Mouse (Mus musculus) ES-CJ7 (cell line): ENCODE results near the gene Apeh.

ENCODE experiments used
- DNase-seq: peaks from one replicate; pipeline ENCODE4 v3.0.0; 2011; ENCODE audit warnings: low read depth, low spot score

The Apeh gene

DNA sequence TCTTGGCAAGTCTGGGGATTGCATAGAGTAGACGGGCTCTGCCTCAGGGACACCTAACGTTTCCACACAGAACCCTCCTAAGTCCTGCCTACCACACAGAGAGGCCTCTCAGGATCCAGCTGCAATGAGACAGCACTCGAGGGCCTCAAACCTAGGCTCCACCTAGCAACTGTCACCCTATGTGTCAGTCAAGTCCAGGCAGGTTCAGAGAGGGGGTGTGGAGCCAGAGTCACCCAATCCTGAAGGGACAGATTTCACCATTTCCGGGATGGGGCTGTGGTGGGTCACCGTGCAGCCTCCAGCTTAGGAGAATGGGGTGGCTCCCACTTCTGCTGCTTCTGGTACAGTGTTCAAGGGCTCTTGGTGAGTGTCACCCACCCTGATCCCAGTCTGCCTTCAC lies 14.2 kb downstream of the Apeh start, which contains the start of gene Mst1:
Gene Mst1, plus strand, starts transcription at position 269 of the 400 bp plus-strand sequence.
- DNase-seq, result no peak

DNA sequence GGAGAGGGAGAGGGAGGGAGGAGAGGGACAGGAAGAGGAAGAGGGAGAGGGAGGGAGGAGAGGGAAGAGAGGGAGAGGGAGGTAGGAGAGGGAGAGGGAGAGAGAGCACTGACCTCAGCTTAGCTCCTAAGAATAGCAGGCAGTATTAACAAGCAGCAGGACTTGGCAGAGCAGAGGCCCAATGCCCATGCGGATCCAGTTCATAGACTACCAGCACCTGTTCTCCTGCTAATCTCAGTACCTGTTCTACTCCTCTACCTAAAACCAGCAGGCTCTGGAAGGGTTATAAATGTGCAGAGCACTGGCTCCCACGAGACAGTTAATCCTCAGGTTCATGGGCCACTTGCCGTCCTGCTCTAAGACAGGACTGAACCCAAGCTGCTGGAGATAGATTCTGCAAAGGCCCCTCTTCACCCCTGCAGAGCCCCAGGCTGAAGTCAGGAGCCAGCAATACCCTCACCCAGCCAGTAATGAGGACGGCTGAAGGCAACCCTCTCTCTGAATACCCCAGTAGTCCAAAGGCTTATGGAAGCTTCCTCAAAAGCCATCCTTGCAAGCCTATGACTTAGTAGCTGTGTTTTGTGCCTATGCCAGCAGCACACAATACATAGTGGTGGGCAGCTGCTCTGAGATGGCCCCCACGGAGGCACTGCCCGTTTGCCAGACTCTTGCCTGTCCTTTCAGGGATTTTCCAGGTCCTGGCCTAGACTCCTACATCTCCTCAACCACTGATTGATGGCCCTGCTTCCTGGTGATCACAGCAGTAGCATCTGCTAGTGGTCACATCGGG lies 21.1 kb downstream of the Apeh start:
- DNase-seq, result no peak

DNA sequence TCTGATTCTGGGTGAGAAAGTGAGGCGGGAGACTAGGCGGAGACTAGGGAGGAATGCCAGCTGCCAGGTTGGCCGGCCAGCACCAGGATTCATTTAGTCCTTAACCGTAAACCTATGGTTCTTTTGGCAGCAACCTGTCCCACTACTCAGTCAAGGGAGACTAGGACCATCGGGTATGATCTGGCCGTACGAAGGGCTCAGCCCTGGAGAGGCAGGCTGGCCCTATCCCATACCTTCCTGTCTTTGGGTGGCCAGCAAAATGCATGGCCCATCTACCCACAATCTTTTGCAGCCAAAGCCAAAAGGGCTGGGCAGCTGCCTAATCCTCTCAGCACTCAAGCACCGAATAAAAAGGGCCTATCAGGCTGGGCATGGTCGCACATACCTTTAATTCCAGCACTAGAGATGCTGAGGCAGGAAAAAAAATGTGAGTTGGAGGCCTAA lies 21.9 kb downstream of the Apeh start:
- no peak for DNase-seq

DNA sequence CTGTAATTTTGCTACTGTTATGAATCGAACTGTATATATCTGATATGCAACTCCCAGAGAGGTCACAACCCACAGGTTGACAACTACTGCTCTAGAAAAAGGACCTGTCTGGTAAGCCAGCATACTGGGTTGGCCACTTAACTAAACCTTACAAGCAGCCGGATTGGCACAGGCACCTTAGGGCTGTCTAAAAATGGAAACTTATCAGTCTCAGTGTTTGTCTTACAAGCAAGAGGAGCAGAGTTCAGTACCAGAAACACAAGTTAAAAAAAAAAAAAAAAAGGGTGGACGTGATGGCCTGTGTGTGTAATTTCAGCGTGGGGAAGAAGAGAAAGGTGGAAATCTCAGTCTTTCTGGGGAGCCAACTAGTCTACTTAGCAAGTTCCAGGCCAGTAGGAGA lies 22.6 kb downstream of the Apeh start:
- DNase-seq, result no peak

DNA sequence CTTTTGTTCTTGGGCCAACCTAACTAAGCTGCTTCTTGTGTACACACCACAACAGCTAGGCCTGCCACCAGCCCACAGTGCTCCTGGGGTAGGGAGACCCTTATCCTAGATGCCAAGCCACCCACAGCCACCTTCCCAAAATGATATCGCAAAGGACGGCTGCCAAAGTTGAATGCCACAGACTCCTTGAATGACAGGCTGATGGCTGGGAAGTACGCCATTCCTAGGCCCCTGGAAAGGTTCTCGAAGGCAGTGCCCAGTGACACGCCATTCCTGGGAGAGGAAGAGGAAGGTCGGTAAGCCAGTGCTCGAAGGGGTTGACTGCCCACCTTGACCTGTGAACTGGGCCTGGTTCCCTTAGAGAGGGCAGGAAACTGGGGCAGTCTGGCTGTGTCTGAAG lies 24.9 kb downstream of the Apeh start:
- DNase-seq, result no peak

DNA sequence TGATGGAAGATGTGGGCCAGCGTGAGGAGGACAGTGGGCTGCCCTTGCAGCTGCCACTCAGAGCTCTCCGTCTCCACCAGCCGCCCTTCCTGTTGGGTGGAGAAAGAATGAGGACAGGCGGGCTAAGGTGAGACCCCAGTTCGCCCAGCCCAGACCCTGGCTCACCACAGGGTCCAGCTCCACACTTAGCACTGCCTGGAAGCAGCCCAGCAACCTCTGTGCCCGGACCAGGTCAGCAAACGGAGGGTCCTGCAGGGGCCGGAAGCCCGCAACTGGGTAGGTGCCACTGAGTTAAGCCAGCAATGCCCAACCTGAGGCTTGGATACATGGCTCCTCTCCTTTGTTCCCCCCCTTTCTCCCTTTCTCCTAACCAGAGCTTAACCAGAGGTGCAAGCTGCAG lies 25.4 kb downstream of the Apeh start:
- DNase-seq, result no peak

DNA sequence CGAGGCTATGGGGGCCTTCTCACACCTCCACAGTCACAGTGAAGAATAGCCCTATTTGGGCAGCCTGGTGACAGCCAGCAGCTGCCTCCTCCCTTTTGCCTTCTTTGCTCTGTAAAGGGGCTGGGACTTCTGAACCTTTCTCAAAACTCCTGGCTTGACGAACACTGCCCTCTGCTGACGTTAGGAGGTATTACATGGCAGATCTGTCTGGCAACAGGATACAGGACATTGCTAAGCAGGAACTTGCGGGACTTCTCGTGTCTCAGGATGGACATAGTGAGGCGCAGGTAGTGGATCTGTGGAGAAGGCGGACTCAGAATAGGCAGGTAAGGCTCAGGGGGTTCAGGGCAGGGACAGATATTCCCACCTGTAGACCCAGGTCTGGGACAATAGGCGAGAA lies 26.5 kb downstream of the Apeh start:
- DNase-seq, result peak; percentile 90

DNA sequence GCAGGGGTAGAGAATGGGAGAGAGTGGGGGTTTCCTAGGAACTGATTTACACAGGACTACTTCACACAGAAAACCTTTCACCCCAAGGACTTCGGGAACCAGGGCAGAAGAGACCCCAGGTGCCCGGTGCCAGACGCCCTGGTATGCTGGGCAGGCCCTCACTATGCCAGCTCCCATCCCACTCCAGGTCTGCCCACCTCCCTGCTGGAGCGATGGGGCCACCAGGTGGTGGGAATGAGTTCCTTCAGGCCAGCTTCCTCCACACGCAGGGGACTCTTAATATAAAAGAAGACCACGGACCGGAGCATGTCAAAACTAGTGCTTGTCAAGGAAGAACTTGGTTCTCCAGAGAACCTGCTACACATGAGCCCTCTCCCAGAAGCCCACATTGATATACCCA lies 27.2 kb downstream of the Apeh start:
- no peak for DNase-seq

DNA sequence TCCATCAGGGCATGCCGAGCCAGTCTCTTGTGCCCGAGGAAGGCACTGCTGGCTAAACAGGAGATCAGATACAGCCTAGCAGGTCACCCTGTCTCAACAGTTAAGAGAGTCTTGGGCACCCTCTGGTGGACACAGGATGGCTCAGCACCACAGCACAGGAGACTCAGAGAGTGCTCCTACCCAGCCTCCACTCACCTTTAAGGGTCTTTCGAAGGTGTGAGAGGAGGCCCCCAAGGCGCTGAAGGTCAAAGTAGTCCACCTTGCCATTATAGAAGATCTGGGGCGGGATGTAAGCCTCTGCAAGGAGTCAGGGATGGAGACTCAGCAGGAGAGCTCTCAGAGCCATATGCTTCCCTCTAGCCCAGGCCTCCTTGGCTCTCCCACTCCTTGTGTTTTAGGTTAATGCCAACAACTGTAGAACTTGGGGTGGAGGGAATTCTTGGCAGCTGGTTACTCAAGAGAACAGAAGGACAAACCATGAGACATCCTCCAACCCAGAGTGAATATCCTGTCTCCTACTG lies 28.9 kb downstream of the Apeh start:
- peak; percentile 73 for DNase-seq

DNA sequence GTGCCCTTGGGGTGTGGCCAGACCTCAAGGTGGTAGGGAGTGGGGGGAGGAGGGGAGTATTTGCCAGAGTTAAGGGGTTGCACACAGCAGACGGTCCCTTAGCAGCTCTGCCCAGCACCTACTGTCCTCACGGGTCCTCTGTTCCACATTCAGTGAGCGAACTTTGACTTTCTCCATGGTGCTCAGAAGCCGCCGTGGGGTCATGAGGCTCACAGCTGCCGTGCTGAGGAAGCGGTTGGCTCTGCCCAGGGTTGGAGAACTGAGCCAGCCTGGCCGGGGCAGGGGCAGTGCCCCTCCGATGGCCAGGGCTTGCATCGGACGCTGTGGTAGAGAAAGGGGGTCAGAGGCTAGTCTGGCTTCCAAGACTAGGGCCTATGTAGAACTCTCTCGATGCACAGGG lies 31.0 kb downstream of the Apeh start:
- no peak for DNase-seq

DNA sequence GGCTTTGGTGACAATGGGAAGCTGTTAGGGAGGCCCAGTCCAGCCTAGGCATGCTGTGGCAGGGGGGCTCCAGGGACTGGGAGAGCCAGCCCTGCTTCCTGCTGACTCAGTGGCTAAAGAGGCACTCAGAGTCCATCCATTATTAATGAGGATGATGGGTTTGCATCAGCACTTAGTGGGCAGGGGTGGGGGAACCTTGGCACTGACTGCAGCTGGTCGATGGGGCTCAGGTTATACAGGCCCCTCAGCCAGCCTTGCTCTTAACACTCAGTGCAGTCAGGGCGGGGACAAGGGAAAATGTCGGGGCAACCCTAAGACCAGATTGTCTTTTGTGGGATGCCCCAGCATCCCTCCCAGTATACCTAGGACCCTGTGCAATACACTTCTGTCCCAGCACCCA lies 32.3 kb downstream of the Apeh start:
- DNase-seq, result no peak

DNA sequence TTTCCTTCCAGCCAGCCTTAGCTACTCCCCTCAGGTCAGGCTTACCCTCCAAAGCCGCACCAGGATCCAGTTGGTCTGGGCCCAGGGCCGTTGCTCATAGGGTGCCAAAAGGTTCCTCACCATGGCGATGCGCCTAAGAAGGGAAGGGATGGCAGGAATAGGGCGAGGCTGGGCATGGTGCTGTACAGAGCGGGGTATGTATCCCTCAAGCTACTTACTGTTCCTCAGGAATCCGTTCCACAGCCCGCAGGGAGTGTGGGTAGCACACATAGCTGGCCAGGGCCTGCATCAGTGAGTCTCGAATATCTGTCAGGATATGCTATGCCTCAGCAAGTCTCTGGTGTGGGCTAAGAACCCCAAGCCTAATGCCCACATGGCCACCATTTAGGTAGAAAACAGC lies 36.1 kb downstream of the Apeh start:
- DNase-seq, result no peak

DNA sequence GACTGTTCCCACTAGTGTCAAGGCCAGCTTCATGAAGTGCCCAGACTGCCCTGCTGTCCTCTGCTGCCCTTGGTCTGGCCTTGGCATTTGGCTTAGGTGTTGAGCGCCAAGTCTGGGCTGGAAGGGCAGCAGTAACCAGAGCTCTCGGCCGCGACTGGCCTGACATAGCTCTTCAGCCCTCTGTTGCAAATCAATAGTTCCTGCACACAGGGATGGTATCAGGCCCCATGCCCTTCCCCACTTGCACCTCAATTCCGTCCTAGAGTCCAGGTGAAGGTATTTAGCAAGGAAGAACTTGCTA lies 37.2 kb downstream of the Apeh start:
- no peak for DNase-seq

DNA sequence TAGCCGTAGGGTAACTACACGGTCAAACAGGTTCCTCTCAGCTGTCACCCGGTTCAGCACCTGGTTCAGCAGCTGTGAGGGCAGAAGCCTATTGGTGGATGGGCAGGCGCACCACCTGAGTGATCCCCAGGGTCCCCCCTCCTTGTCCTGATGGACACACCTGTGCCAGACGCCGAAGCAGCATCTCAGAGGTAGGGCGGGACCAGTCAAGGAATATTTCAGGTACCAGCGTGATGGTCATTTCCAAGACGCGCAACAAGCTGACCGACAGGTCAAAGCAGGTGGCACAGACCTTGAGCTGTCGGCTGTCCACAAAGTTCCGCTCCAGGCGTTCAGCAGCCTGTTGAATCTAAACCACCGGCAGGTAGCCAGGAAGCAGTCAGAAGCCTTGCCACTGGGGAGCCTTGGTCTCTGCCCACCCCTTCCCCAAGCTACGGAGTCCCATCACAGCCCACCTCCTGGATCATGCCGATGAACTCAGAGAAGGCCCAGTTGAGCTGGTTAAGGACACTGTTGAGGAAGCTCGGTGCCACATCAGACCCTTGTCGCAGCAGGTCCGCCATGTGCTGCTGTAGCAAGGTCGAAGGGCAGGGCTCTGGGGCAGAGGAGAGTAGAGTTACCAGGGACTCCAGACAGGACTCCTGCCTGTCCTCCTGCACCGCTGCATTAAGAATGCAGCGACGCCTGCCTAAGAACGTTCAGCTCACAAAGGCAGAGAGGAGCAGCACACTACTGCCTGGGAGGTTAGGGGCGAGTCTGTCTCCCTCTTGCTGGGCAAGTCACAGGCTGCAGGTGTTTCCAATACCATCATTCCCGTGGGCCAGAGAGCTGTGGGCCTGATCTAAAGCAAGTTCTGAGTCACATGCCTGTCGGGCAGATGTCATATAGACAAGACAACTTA lies 37.8 kb downstream of the Apeh start:
- DNase-seq, result no peak

DNA sequence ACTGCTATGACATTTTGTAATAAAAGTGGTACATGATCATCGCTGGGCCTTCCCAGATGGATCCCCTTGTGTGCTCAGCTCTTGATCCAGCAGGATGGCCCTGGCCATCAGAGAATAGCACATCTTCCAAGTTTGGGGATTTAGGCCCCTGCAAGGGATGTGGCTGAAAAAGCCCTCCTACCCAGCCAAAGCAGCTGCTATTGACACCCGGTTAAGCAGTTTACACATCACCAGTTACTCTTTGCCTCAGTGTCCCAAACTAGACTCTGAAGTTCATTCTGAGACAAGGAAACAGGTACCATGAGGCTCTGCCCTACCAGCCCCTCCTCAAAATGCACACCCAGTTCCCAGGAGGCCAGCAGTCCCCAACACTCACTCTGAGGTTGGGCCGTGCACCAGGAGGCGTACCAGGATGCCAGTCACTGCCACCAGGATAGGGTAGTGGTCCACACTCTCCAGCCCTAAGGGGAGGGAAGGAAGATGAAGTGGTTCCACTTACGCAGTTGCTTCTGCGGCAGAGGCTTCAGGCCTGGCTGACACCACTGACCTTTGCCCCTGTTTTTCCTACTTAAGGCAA lies 38.7 kb downstream of the Apeh start:
- no peak for DNase-seq

DNA sequence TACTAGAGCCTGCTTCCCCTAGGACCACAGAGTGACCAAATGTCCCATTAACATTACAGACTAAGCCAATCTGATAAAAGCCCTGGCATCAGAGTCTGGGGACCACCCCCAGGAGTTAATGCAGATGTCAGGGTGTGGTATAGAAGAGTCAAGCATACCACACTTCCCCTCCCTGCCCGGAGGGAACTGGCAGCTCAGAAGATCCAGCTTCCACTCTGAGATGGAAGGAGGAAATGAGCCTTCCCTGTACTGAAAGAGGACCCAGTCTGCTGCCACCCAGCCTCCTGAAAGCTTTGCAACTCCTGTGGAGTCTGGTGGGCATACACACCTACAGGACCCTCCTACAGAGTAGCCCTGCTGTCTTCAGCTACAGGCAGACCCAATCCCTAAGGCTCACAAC lies 39.3 kb downstream of the Apeh start:
- no peak for DNase-seq

DNA sequence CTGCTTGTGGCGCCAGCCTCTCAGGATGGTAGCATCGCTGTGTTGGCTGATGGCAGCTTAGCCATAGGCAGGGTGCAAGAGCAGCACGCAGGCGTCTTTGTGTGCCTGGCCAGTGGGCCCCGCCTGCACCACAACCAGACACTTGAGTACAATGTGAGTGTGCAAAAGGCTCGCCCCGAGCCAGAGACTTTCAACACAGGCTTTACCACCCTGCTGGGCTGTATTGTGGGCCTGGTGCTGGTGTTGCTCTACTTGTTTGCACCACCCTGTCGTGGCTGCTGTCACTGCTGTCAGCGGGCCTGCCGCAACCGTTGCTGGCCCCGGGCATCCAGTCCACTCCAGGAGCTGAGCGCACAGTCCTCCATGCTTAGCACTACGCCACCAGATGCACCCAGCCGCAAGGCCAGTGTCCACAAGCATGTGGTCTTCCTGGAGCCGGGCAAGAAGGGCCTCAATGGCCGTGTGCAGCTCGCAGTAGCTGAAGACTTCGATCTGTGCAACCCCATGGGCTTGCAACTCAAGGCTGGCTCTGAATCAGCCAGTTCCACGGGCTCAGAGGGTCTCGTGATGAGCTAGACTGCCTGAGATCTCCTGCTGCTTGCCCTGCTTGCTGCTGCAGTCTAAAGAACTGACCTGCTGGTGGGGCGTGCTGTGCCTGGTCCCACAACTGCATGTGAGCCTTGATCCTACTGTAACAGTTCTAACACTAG lies 39.9 kb downstream of the Apeh start:
- no peak for DNase-seq

DNA sequence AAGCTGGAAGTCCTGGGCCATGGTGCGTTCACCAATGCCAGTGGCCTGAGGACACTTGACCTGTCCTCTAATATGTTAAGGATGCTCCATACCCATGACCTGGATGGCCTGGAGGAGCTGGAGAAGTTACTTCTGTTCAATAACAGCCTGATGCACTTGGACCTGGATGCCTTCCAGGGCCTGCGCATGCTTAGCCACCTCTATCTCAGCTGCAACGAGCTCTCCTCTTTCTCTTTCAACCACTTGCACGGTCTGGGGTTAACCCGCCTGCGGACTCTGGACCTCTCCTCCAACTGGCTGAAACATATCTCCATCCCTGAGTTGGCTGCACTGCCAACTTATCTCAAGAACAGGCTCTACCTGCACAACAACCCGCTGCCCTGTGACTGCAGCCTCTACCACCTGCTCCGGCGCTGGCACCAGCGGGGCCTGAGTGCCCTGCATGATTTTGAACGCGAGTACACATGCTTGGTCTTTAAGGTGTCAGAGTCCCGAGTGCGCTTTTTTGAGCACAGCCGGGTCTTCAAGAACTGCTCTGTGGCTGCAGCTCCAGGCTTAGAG lies 40.7 kb downstream of the Apeh start:
- DNase-seq, result no peak

DNA sequence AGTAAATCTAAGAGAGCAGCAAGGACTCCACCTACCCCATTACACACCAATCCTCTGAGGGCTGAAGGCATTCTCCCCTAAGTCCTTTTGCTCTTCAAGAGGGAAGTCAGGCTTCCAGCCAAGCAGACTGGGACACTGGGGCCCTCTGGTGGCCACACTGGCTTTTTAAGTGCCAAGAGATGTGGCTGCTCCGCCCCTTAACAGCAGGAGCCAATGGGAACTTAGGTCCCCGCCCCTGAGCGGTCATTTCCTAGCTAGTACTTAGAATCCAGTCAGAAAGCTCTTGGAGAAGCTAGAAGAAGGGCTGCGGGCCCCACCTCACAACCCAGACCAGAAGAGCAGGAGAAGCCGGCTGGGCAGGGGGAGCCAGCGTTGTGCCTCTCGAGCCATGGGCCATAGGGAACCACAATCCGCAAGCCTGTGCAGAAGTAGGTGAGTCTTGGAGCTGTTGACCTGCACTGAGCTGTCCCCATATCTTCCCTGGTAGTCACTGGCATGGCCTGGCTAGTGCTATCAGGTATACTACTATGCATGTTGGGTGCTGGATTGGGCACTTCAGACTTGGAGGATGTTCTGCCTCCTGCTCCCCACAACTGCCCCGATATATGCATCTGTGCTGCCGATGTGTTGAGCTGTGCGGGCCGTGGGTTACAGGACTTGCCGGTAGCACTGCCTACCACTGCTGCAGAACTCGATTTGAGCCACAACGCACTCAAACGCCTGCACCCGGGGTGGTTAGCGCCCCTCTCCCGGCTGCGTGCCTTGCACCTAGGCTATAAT lies 41.3 kb downstream of the Apeh start, which contains the start of gene Amigo3:
Gene Amigo3, plus strand, starts transcription at position 275 of the 780 bp plus-strand sequence.
- DNase-seq, result peak; percentile 95

DNA sequence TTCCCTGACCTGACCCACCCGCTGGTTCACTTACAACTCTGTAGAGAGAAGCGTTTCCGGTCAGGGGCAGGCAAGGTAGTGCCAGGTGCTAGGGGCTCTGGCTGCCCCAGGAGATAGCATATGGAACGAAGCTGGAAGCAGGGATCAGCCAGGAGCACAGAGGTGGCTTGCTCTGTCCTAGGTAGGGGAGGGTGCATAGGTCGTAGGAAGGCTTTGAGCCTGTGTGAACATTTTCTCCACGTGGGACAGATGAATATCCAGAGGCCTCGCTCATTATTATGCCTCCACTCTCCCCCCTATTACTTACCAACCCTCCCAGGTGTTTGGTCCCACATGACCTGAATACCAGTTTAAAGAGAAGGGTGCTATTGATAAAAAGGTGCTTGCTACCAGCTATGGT lies 42.0 kb downstream of the Apeh start:
- DNase-seq, result no peak

DNA sequence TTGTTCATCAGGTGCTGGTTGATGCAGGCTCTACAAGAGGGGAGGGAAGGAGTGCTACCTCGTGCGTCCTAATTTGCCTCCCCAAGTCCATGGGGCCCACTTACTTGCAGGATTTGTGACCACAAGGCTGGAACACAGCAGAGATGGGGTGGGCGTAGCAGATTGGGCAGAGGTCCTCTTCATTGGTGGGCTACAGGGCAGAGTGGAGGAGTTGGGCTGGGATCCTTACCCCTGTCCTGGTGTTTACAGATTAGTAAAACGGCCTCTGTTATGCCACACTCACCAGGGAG lies 42.5 kb downstream of the Apeh start:
- DNase-seq, result no peak
